Mouse (Mus musculus): ENCODE measurements at regions not wholly inside any gene's neighbourhood (a gene's known extent, or its start where the extent isn't known, plus 50 kb on each side); places are given as distances from the start of the nearest gene placed in this dataset.

DNA sequence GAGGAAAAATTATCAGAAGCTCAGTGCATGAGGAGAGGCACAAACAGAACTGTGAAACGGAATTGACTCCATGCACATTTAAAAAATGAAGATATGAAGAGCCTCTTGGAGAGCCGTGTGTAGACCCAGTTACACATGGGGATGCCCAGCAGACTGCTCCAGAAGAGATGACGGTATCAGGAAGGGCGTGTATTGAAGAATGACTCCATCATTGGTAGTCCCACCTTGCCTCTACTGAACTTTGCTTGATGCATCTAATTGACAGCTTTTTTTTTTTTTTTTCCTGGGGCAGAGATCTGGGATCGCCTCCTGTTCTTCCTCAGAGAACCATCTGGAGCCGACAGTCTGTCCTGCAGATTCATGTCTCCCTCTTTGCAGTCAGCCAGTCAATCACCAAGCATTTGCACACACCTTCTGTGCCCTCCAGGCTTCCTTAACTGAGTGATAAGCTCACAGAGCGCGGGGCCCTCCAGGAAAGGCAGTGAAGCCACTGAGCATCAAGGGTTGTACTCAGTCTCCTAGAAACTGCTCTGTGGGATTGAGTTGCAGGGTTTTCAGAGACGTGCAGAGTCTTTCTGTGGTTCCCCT is 57.6 kb upstream of the D1Pas1 start:
- DNase-seq = no peak

DNA sequence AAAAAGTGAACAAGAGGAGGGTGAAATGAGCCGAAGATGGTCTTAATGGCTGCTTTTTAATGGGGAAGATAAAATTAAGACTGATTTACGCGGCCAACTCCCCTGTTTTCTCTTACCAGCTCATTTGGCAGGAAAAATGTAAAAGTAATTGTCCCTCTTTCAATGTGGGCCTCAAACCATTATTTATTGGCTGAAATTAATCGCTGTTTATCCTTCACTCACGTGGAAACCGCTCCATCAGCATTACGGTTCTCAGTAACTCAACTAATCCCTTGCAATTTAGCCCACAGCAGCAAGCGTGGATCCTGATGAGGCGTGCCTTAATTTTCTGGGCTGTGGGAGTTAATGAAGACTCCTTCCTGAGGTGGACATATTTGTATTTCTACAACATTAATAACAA is 58.1 kb upstream of the D1Pas1 start:
- no peak for DNase-seq

DNA sequence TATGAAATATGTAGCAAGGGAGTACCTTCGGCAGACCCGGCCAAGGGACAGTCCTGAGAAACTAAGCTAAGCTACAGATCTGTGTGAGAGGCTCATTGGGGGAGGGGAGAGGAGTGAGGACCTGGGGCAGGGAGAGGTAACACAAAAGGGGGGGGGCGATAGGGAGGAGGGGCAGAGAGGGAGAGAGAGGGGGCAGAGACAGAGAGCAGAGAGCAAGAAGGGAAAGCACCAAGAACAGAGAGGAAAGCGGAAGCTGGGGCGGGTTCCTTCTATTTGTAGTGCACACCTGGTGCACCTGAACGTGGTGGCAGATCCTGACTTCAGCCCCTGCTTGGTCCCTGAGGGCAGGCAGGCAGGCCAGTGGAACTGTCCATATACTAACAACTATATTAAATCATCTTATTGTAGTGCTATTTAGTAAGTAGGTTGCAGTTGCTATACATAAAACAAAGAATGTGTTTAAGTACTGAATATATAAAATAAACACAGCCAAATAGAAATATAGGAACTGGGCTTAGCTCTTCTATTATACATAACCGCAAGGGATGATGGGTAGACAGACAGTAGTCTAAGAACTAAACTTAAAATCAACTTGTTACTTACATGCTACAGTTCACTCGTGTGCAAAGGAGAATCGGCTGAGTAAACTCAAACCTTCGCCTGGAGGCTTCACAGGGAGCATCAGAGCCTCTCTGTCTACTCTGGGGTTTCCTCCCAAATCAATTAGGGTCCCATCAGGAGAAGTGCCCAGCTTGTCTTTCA is 59.6 kb upstream of the D1Pas1 start:
- DNase-seq = no peak

DNA sequence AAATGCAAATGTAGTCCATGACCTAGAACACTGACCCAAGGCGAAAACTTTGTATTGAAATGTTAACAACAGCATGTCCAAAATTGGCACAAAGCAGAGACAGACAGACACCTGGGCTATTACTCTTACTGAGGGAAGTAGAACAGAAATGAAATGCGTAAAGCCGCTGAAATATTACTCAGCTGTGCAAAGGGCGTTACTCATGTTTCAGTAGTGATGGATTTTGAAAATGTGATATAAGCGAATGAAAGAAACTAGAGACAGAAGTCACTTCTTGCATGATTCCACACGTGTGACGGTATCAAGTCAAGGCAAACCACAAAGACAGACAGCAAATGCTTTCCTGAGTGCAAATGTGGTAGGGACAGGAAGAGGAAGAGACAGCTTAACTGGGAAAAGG is 61.3 kb upstream of the D1Pas1 start:
- no peak for DNase-seq

DNA sequence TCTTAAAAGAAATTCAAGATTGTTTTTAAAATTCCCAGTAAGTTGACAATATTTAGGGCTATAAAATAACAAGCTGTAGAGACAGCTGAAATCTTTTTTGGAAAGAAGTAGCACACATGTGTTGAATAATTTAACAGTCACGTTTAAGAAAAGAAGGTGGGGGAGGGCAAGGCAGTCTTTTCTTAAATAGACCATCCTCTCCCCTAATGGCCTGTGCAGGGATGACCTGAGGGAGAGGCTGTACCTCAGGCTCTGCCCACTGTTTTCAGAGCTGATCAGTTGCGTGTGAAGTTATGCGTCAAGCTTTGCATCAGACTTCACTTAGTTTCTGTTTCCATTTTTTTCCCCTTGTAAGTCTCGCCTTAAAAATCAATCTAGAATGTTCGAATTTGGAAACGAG is 65.7 kb upstream of the D1Pas1 start:
- DNase-seq = no peak

DNA sequence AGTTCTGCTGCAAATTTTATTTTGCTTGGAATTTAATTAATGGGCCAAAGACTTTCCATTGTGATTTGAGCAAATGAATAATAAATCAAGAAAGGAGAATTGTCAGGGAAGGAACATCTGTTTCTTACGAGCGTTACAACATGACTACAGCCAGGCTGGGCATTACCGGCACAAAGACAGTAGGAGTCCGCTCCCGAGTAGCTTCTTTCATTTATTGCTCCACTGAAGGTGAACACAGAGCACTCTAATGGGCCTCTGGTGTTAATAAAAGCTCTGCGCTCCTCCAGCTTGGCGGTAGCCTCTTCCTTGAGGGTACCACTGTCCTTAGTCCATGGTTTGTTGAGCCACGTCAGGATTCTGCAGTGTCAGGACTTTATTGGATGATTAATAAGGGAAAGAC is 69.0 kb upstream of the D1Pas1 start:
- no peak for DNase-seq

DNA sequence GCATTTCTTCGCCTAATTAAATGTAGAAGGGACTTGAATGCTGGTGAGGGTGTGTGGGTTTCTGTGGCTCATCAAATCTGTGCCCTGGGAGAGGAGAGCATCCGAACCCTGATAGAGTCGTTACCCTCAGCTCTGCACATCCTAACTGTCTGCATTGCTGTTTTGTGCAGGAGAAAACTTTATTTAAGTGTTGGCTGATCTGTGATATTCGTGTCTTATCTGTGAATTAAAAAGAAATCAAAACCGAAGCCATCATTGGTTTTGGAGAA is 77.7 kb upstream of the D1Pas1 start:
- no peak for DNase-seq

DNA sequence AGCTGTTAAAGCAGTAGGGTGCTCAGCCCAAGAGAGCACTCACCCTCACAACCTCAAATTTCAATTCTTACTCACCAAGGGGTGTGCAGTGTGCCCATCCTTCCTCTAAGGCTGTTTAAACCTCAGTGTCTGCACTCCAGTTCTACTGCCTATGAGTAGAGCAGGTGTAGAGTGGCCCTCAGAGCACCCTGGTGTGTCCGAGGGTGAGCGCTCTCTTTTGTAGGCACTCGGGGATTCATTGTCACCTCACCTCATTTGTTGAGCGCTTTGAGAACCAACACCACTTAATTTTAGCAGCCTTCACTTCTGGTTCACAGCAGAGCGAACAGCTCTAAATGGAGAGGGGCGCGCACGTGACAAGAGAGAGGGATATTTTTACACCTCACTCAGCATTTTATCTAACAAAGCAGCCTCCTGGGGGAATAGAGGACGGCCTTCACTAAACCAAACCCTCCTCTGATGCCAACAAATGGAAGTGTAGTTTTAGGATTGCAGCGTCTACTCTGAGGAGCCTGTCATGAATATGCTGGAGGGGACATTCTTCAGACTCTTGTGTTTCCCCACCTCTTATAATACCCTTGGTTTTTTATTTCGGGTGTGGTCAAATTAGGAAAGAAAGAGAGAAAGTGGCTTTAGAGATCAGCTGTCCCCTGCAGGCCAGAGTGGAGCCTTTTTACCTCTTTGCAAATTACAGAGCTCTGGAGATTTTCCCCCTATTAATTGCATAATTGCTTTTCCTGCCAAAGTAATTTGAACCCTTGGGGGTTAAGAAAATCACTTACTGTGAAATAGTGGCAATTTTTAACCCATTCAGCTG is 78.2 kb upstream of the D1Pas1 start:
- no peak for DNase-seq

DNA sequence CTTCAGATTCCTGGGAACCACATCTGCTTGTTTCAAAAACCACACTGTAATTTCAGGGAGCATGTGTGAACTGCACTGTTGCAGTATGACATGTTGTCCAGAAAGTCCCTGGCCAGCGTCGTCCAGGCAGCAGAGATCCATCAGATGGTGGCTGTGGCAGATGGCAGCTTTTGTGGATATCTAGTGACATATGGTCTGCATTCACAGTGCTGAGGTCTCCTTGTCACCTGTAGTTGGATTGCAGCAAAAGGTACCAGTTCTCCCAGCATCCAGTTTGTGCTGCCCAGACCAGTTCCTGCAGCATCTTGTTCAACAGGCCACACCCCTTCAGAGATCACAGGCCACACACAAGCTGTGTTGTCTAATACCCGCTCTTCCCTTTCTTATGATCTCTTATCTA is 80.1 kb upstream of the D1Pas1 start:
- DNase-seq = no peak

DNA sequence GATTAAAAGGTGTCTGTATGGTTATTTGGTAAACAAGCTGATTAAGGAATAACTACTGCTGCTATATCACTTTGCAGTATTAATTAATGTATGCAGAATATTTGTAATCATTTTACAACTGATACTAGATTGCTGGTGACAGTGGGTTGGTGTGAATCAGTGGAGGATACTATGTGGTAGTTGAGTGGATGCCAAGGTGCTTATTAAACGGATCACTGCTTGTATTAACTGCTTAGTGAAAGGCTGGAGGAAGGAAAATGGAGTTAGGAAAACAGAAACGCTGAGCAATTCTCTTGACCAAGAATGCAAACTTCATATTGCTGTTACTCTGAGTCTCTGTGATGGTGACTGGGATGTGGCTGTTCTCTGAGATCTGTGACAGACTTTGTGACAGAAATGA is 86.8 kb upstream of the D1Pas1 start:
- no peak for DNase-seq

DNA sequence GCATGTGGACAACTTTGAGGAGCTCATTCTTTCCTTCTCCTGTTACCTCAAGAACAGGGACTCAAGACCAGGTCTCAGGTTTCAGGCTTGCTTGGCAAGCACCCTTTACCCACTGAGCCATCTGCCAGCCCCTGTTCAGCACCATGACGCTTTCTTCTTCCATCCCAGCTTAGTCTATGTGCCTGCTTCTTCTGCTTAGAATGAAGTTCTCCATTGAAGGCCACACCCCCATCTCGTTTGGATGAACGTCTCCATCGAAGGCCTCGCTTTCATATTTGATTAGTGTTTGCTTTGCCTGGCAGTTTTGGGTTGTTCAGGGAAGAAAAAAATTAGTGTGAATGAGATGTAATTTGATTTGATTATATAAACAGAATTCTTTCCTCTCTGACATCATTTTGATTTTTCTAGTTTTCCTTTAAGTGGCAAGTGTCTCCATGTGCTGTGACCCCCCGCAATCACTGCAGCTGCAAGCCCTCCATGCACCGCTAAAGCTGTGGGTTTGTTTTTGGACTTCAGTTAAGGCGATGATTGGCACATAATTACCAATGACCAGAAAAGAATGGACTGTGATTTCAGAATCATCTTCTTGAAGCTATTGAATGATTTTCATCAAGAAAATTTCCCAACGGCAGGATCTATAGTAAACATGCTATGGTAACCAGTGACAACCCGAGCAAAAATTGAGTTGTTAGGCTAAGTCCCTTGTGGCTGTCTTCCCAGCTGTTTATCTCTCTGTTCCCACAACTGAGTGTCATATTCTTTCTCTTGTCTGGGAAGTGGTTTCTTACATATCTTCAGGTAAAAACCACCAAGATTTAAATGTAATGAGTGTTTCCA is 106.4 kb upstream of the D1Pas1 start:
- DNase-seq = no peak

DNA sequence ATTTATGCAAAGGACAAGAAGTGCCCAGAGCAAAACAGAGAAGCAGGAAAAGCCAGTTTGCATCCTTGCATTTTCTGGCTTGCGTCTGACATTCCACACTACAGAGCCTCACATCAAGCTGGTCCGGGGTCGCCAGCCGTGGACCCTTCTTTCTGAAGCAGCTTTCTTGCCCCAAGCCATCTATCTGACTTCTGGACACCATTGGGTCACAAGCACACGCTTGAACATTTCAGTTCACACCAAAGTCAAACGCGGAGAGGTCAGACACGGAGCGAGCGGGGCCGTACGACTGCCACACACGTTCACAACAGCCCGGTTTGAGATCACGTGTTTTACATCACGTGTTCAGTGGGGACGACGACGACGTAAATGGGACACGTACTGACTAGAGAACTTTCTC is 108.9 kb upstream of the D1Pas1 start:
- DNase-seq = no peak

DNA sequence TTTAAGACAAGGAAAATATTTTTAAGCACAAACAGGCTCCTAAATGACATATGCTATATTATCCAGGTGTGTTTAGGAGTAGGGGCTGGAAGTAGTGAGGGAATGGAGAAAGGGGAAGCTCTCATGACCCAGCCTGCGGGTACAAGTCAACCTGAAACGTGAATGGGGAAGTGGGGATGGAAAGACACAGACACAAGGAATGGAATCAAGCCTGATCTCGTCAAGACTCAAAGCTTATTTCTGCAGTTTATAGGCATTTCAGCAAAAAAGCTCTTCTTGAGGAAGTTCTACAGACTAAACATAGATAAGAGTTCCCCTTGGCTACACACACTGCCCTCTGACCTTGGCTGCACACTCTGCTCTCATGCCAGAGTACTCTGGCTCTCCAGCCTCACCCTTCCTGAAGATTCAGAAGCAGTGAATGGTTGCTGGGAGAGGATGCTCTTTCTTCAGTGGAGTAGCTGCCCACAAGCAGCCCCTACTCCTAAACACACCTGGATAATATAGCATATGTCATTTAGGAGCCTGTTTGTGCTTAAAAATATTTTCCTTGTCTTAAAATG is 106.4 kb upstream of the Rrp15 start:
- DNase-seq = peak; percentile 25 to 46

DNA sequence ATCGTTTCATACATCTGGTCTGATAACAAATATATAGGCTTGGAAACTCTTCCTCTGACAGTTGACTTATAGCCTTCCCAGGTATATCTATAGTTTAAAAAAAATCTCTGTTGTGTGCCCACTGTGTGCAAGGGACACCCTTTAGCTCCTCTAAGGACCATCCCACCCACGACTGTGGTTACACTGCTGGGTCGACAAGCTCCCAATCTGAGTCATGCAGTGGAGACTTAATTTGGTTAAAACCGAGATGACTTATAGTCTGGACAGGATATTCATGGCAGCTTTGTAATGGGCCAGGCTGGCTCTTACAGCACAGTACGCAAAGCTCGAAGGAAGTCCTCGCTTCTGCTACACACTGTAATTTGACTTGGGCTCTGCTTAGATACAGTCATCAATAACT is 96.1 kb upstream of the Rrp15 start:
- no peak for DNase-seq

DNA sequence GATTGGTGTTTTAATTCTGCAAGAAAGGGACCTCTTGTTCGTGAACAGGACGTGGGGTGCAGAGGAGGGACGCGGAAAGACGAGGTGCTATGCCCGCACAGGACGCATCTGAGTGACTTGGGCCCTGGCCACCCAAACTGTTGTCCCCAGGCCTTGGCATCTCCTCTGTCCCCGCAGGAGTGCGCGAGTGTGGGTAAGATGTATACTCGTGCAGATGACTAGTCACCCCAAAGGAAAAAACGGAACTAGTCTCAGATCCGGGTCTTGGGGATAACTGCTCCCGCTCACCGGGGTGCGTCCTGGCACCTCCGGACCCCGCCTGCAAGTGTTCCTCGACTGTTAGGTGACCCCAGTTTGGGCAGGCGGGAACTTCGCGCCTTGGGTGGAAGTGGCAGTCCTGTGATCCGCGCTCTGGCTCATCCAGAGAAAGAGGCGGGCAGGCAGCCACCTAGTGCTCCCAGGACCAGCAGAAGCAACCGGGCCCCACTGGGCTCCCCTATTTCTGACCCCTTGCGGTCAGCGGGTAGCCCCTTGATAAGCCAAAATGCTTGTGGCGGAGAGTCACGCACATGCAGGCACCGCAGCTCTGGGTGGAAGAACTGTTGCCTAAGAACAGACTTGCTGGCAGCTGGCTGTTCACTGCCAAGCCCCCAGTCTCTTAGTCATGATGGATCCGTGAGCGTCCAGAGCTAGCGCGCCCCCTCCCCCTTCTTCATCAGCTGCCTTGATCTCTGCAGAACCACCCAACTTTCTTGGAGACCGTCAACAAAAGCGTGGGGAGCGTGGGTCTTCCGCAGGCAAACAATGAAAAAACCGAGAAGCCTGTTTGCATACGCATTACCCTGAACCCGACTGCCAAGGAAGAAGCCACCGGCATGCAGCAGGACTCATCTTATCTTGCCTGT is 85.0 kb upstream of the Rrp15 start:
- peak; percentile 7 to 14 for DNase-seq

DNA sequence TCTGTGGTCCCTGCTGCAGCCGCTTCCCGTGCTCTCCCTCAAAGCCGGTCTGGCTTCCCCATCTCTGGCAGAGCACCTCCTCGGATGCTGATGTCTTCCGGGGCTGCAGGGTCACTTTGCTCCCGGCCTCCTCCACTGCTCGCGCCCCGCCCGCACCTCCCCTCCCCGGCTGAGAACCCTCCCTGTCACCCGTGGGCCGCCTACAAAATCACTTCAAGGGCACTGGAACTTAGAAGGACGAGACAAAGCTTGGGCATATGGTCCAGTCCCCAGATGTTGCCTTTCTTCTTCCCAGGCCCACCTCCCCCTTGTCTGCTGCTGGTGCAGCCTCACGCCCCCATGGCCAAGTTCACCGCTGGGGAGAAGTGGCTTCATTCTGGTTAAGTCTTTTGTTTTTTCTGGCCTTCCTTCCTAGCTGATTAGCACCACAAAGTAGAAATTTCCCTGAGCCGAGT is 84.3 kb upstream of the Rrp15 start:
- DNase-seq = peak; percentile 12 to 15

DNA sequence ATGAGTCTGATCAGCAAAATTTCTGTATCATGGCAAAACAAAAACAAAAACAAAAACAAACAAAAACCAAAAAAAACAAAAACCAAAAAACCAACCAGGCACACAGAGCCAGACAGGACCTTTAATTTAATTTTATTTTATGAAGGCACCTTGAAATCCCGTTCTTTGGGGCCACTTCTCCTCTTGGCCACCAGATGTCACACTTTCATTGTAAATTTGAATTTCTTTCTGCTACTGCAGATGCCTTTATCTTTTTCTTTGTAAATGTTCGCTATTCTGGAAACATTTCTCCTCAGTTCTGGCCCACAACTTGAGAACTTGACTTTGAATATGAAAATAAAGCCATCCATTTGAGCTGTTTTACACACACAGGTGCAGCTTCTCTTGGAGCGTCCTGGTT is 78.6 kb upstream of the Rrp15 start:
- peak in 1 of 2 experiments; percentile 9 for DNase-seq

DNA sequence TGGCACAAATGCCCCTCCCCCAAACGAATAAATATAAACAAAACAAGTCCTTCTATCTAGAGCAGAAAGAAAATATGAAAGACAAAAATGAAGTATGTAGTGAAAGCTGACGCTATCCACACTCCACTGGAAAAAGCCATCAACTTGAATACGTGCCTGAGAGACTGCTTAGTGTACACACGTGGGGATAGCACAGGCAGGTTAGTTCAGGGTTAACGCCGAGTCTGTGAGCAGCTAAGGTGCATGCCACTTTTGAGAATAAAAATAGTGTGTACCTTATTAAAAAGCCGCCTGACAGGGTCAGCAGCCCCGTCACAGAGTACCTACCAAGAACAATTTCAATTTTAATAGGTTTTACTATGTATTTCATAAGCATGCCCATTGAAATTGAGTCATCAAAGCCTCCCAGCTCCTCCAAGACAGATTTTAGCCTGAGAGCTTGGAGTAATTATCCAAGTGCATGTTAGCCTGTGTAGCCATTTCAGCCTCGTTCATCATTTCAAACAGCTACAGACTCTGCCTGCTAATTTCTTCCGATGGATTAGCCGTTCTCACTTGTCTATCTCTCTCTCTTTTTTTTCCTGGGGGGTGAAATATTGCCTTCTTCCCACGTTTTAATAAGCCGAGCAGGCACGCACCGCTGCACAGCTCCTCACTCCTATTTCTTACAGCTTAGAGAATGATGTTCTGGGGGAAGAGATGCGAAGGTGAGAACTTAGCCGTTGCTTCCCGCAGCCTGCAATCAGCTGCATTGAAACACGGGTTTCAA is 59.2 kb upstream of the Rrp15 start:
- DNase-seq = no peak

DNA sequence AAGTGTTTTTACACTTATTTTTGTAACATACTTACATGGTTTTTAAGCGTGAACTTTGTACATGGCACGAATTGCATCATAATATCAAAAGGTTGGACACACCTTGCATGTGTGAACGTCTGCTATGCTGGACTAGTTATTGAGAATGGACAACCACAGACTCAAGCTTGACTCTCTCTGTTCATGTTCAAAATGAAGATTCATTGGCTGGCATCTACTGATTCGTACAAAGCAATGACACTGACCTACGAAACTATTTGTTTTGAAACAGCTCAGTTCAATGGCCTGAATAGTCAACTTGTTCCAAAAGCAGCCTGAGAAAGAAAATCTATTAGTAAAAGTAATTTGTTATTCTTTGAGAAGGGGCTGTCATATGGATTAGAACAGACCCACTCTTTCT is 55.3 kb upstream of the Rrp15 start:
- no peak for DNase-seq
